24 mouse cellular contexts compared by ENCODE assay signal in genomic region chr6:117102693-117103092, GRCm38 (mm10).
A peak's percentile ranks its signal among the peaks of the same experiment; 100 is the strongest.
DNase-seq lines count a peak whose midpoint lies in the region; ATAC-seq and TF ChIP-seq lines count a peak whose summit lies in the region.
"Had no signal": no experiment of that assay in that cellular context is flagged by ENCODE, and none has a peak within 500 bp of the region (broad histone marks: within the 10 kb centered on the region; RNA-seq: fewer than 3 reads in every experiment).

No protein-coding gene starts in this region.

- ATAC-seq in embryonic facial prominence, embryonic 13.5 days (ENCODE audit: insufficient number of reproducible peaks, insufficient read depth, low FRiP score, low TSS enrichment, low read depth), result no peak
- ATAC-seq in limb, embryonic 14.5 days (ENCODE audit: low FRiP score, low read depth), result no peak; the same call in 1 of the 2 replicates
- ATAC-seq: forebrain, embryonic 14.5 days had no signal

- H3K36me3 ChIP-seq in embryonic facial prominence, embryonic 13.5 days, result no peaks in the 10 kb centered on the region
- no peaks in the 10 kb centered on the region for H3K36me3 ChIP-seq in embryonic facial prominence, embryonic 10.5 days (replicated peaks)
- H3K36me3 ChIP-seq in limb, embryonic 14.5 days (ENCODE audit: control insufficient read depth, insufficient read depth, low read length), result no peaks in the 10 kb centered on the region
- H3K36me3 ChIP-seq: embryonic facial prominence, embryonic 12.5 days; hindbrain, embryonic 15.5 days; liver, embryonic 13.5 days; neural tube, embryonic 15.5 days; stomach, embryonic 15.5 days had no signal

- no peak overlapping the region for H3K4me2 ChIP-seq in embryonic facial prominence, embryonic 13.5 days
- no peak overlapping the region for H3K4me2 ChIP-seq in limb, embryonic 14.5 days (replicated peaks; ENCODE audit: low read depth, low read length, severe bottlenecking)
- H3K4me2 ChIP-seq: embryonic facial prominence, embryonic 12.5 days; hindbrain, embryonic 15.5 days; liver, embryonic 13.5 days; midbrain, embryonic 11.5 days; neural tube, embryonic 15.5 days; stomach, embryonic 15.5 days had no signal

- H3K4me3 ChIP-seq in embryonic facial prominence, embryonic 13.5 days, result no peak overlapping the region
- no peak overlapping the region for H3K4me3 ChIP-seq in embryonic facial prominence, embryonic 10.5 days
- H3K4me3 ChIP-seq in limb, embryonic 14.5 days (replicated peaks; ENCODE audit: low read length), result no peak overlapping the region
- H3K4me3 ChIP-seq: embryonic facial prominence, embryonic 12.5 days; gastrocnemius, adult 2 months; hindbrain, embryonic 15.5 days; left cerebral cortex, adult 2 months; liver, embryonic 13.5 days; neural tube, embryonic 15.5 days; stomach, embryonic 15.5 days had no signal

- H3K27me3 ChIP-seq in embryonic facial prominence, embryonic 13.5 days, result no peaks in the 10 kb centered on the region
- no peaks in the 10 kb centered on the region for H3K27me3 ChIP-seq in embryonic facial prominence, embryonic 10.5 days (replicated peaks; ENCODE audit: low read depth, poor library complexity, severe bottlenecking)
- no peaks in the 10 kb centered on the region for H3K27me3 ChIP-seq in limb, embryonic 14.5 days (ENCODE audit: control insufficient read depth, insufficient read depth, low read length)
- H3K27me3 ChIP-seq: embryonic facial prominence, embryonic 12.5 days; hindbrain, embryonic 15.5 days; liver, embryonic 13.5 days; neural tube, embryonic 15.5 days; stomach, embryonic 15.5 days had no signal

- WGBS in embryonic facial prominence, embryonic 13.5 days, result 51% methylated on average over 4 of the region's 4 CpGs
- 87% methylated on average over 4 of the region's 4 CpGs for WGBS in embryonic facial prominence, embryonic 10.5 days
- 51% methylated on average over 4 of the region's 4 CpGs for WGBS in limb, embryonic 14.5 days

- no peak for TF ChIP-seq POLR2A in limb, embryonic 14.5 days (IDR thresholded peaks at IDR 0.05; ENCODE audit: borderline replicate concordance, extremely low read depth, insufficient read depth, insufficient read length)

- H3K9me3 ChIP-seq in embryonic facial prominence, embryonic 13.5 days, result no peaks in the 10 kb centered on the region
- H3K9me3 ChIP-seq in embryonic facial prominence, embryonic 10.5 days, result no peaks in the 10 kb centered on the region
- H3K9me3 ChIP-seq in limb, embryonic 14.5 days (ENCODE audit: control insufficient read depth, low read length), result no peaks in the 10 kb centered on the region
- H3K9me3 ChIP-seq: embryonic facial prominence, embryonic 12.5 days; hindbrain, embryonic 15.5 days; neural tube, embryonic 15.5 days; stomach, embryonic 15.5 days had no signal

- DNase-seq in embryonic facial prominence, embryonic 10.5 days (ENCODE audit: low spot score), result no peak
- DNase-seq in kidney, postnatal 14 days, result peak; percentile 13
- no peak for DNase-seq in kidney, adult 8-10 months
- DNase-seq in R1 (ENCODE audit: low read depth, low spot score), result peak; percentile 4
- DNase-seq in limb, embryonic 14.5 days (ENCODE audit: low spot score), result peak; percentile 57
- DNase-seq in layer of hippocampus, postnatal 36 days, result no peak
- DNase-seq: adrenal gland, adult 8-10 months; cerebellum, adult 11-12 months; cerebellum, postnatal 14 days; gastrocnemius, adult 2 months; heart, postnatal 4 days; layer of hippocampus, adult 9-11 months; liver, embryonic 13.5 days; lung, postnatal 10 days; right cerebral cortex, adult 18-20 months; thymus, postnatal 25 days had no signal

- H3K27ac ChIP-seq in embryonic facial prominence, embryonic 13.5 days, result peak overlapping the region; percentile 58; the same call in 1 of the 2 replicates
- H3K27ac ChIP-seq in embryonic facial prominence, embryonic 10.5 days (replicated peaks), result no peak overlapping the region
- H3K27ac ChIP-seq in limb, embryonic 14.5 days (replicated peaks; ENCODE audit: low read depth, low read length), result peak overlapping the region; percentile 48; the same call in 1 of the 2 replicates
- H3K27ac ChIP-seq: embryonic facial prominence, embryonic 12.5 days; gastrocnemius, adult 2 months; hindbrain, embryonic 15.5 days; left cerebral cortex, adult 2 months; liver, embryonic 13.5 days; neural tube, embryonic 15.5 days; stomach, embryonic 15.5 days had no signal

- no peak overlapping the region for H3K9ac ChIP-seq in embryonic facial prominence, embryonic 13.5 days
- H3K9ac ChIP-seq in limb, embryonic 14.5 days (ENCODE audit: low read depth, low read length, severe bottlenecking), result no peak overlapping the region
- H3K9ac ChIP-seq: embryonic facial prominence, embryonic 12.5 days; hindbrain, embryonic 15.5 days; liver, embryonic 13.5 days; neural tube, embryonic 15.5 days; stomach, embryonic 15.5 days had no signal

- peaks cover 40% of the 10 kb centered on the region for H3K4me1 ChIP-seq in embryonic facial prominence, embryonic 13.5 days
- H3K4me1 ChIP-seq in embryonic facial prominence, embryonic 10.5 days, result peaks cover 16% of the 10 kb centered on the region
- H3K4me1 ChIP-seq in limb, embryonic 14.5 days (ENCODE audit: control insufficient read depth, insufficient read depth, low read length), result peaks cover 26% of the 10 kb centered on the region
- H3K4me1 ChIP-seq: liver, embryonic 13.5 days had no signal

Comparison
In these comparisons a context has a peak if more than half of its experiments do, and no peak if none do; other contexts are left out.
1. DNase-seq: peak in kidney, postnatal 14 days (single experiment), R1 (single experiment) and limb, embryonic 14.5 days (single experiment); none in embryonic facial prominence, embryonic 10.5 days (single experiment), kidney, adult 8-10 months (0 of 2) and layer of hippocampus, postnatal 36 days (0 of 2).